Mouse (Mus musculus) kidney, adult 18-20 months (tissue): ENCODE data around the gene Ccl24.

ENCODE experiments used
- DNase-seq: peaks from one replicate; pipeline ENCODE4 v3.0.0; 2021

Gene Ccl24

DNA sequence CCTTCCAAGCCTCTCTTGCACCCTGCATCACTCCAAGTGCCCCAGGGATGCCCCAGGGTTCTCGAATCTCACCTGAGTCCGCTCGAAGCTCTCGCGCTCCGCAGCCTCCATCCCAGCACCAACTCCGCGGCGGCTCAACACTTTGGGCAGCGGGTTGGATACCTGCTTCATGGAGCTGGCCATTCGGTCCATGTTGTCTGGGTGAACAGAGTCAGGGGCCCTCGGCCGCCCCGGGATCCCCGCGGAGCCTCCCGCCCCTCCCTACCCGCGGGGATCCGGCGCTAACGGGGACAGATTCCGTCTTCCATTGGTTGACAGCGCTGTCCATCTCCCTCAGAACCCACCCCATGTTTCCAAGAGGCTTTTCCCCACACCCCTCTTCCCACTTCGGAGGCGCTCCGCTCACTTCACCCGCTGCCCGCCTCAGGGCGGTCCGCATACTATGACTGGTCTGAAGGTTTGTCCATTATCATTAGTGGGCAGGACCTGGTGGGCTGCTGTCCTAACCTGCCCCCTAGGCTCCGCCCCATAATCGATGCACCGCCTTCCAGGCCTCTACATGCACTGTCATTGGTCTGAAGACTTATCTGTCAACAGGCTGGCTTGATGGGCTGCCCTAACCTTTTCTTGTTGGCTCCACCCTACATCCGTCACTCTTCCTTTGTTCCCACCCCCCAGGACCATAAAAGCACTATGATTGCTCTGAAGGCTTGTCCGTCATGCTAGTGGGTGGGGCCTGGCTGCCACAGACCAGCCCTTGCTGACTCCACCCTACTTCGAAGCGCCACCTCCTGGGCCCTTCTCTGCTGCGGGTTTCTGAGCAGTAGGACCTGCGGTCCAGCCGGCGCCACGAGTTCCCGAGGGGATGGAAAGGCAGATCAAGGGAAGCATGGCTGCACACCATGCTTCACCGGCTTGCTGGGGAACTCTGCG is 27.7 kb downstream of the Ccl24 start, which contains the start of gene Hip1:
Gene Hip1, minus strand, starts transcription at position 256 of the 933 bp plus-strand sequence.
- peak; percentile 100 for DNase-seq

DNA sequence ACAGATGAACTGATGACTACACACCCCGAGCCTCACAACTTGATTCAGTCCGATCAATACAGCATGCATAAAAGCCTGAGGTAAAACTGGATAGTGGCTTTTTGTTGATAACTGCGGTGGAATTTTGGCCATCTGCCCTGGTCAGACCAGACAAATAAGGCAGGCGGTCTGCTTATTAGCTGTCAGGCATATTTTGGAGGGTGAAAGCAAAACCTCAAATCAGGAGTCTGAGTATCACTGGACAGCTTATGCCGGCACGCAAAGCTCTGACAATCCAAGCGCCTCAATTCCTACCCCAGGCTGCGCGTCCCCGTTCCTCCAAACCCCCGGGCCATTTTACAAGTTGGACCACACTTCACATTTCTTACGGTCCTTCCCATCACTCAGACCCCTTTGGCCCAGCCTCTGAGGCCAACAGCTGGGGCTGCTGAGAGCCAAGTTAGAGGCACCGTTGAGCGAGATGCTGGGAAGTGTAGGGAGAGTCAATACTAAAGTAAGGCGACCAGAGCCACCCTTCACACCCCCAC is 28.8 kb downstream of the Ccl24 start:
- DNase-seq, result peak; percentile 25

DNA sequence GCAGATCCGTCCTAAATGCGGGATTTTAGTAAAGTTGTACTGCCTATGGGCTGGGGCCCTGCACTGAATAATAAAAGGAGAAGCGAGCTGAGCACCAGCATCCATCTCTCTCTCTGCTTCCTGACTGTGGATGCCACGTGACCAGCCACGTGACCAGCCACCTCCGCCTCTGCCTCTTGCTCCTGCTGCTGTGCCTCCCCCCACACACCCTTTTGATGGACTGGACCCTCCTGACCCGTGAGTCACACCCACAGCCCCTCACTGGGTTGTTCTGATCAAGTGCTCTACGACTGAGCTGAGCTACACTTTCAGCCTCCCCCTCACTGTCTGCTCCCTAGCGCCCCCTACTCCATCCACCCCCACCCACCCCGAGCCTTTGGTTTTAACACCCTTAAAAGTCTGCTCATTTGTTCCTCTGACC is 35.0 kb downstream of the Ccl24 start:
- DNase-seq, result no peak

DNA sequence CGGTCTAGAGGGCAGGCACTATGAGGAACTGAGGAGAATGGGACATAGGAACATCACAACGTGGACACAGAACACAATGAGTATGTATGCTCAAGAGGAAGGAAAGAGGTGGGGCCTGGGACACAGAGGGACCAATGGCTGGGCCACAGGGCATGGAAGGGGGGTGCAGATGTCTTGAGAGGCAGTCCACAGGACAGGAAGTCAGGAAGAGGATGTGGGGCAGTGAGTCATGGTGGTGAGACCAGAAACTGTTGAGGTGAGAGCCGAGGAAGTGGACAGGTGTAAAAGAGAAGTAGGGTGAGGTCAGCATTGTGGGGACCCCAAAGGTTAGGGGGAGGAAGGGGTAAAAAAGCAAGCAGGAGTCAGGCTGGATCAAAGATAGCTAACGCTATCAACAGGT is 35.5 kb downstream of the Ccl24 start:
- DNase-seq, result no peak

DNA sequence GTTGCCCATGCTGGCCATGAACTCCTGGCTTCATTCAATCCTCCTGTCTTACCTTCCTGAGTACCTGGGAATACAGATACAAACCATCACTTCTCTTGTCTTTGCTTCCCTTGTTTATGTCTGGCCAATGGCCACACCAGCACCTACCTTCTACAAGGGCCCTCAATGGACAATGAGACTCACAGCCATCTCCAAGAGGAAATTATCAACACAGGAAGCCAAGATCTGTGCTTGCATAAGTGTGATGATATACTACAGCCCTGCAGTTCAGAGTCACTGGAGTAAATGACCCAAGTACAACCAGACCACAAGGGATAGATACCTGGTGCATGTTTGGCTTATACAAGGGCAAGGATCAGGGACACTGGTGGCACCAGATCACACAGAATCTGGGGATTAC is 37.0 kb downstream of the Ccl24 start:
- no peak for DNase-seq

DNA sequence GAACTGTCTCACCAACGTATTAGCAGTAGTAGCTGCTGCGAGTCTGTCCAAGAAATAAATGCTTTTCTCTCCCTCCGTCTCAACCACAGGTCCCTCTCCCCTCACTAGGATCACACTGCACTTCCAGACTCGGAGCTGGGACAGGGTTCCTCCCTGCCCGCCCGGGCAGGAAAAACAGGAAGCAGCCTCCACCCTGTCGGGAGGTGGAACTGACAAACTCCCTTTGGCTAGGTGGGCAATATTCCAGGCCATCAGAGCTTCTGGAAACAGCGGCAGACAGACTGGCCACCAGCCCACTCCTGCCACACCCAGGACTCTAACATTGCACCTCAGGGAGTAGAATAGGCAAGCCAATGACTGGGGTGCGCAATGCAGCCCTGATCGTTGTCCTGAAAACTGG is 39.4 kb downstream of the Ccl24 start:
- DNase-seq, result peak; percentile 60

DNA sequence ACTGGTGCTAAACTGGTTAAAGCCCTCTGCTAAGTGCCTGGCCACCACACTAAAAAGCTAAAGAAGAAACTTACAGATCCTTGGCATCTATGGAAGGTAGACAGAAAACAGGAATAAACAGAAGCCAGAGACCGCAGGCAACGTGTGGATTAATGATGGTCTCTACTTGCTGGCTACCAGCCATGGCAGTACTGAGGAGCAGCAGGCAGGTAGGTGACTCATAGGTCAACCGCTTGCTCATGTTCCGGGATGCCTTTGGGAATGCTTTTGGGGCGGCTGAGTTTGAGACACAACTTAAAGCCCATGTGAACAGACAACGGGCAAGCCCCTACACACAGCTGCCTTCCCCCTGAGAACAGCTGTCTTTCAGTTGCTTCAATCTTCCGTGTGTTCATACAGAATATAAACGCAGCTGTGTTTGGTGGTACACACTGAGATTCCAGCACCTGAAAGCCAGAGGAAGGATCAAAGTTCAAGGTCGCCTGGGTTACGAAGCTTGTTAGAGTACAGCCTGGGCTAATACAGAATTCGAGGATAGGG is 41.5 kb downstream of the Ccl24 start:
- DNase-seq, result no peak

DNA sequence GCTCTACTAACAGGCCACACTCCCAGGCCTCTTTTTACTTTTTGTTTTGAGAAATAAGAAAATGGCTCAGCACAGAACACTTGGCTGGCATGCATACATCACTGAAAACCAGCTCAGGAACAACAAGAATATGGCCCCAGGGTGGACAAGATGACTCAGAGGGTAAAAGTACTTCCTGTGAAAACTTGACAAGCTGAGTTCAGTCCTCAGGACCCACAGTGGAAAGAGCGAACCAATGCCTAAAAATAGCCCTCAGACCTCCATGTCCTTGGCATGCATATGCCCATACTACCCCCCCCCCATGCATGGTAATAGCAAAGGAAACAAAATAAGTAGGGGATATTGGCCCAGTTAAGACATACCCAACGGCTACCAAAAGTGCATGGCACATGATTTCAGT is 42.9 kb downstream of the Ccl24 start:
- no peak for DNase-seq

DNA sequence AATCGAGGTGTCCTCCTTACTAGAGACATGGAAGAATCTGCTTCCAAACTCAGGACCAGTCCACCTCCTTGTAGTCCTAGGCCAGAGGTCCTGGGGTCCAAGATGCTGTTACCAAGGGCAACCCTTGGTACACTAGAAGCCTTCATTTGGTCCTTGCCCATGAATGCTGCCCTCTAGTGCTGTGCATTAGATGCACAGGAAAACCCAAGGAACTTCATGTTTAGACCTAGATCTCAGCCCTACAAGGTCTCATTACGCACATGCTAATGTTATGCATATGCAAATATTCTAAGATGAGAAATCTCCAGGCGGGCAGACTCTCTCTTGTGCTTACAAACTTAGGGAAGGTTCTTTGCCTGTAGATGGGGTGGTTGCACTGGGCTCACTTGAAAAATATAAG is 43.5 kb downstream of the Ccl24 start:
- DNase-seq, result no peak

DNA sequence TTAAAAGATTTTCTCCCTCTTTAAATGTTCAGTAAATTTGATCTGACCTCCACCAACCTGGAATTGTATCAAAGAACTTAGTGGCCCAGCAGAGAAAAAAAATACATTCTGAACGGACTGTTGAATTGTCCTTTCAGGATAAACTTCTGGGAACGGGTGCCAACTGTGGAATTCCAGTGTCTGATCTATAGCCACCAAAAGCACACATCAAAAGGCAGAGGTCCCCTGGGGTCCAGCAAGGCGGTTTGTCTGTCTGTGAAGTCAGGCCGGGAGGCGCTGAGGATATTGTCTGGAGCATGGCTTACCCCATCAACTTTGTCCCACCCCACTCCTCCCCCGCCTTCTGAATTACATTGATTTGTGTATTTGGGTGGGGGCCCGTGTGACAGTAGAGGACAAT is 44.9 kb downstream of the Ccl24 start:
- DNase-seq, result no peak

DNA sequence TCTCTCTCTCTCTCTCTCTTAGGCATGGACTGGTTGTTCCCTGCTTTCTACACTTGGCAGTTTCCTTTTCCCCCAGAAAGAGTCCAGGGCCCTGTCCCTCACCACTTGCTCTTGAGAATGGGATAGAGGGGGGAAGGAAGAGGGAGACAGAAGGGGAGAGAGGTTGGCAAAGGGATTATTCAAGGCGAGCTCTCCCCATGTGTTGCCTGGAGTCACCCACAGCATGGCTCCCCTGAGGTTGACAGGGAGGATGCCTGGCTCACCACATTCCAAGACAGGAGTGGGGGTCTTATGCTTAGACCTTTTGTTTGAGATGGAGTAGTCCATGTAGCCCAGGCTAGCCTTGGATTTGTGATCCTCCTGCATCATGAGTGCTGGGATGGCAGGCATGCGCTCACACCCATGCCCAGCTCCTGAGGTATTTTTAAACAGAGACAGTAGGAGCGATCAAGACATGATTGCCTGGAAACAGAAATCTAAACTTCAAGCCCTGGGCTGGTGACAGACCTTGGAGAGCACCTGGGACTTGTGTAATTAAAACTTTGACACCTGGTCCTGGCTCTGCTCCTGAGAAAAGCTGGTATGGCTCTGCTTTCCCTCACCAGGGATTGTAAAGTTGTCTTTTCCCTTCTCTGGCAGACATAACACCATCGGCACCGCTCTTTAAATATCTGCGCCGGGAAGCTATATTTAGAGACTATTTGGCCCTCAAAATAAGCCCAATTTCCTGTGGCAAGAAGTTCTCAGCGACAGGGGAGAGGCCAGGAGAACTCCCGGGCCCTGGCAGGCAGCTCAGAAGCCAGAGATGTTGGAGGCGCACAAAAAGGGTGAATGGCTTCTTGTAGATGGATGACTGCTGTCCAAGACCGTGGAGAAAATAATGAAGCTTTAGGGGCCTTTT is 47.9 kb downstream of the Ccl24 start:
- no peak for DNase-seq

DNA sequence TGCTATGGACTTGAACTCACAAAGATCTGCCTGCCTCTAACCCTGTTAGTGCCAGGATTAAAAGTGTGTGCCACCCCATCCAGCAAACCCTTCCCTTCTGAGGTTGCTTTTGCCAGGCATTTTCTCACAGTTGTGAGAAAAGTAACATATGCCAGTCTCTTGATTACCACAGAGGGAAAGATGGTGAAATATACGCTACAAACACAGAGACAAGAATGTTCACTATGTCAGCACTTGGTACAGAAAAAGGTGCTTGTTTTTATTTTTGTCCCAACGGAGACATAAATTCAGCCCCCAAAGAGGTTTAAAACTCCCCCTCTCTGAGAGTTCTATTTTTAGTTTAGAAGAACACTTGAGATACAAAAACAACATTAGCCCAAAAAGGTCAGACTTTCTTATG is 48.8 kb downstream of the Ccl24 start:
- DNase-seq, result no peak

DNA sequence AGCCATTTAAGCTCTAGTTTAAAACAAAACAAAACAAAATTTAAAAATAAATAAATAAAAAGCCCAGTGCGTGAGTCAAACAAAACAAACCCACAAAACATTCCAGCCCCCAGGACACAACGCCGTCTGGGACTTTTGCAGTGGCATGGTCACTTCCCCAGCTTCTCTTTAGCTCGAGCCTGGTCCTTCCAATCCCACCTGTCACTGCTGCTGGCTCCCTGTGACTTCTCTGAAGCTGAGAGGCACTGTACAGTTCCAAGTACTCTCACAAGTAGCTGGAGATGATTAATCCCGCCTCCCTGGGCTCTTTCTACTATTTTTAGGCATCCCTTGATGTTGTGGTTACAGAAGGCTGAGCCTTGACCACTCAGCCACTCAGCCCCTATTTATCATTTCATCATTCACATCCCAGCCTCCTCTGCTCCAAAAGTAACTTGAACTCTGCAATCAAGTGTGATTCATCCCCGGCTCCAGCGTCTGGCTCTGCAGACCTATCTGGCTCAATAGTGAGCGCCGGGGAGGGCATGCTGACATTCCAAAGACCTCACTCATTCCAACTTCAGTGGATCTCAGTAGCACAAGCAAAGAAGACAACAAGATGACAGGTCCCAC is 50.6 kb downstream of the Ccl24 start:
- DNase-seq, result no peak
